Mouse (Mus musculus): ENCODE data around the gene Utp18.
"Not testable (repeated sequence)": the region's sequence is repeated elsewhere in the genome, so short reads cannot be mapped to it uniquely, and the experiment has no call there.

The Utp18 gene

GRCm38 (mm10) chr11:93885572-93886410 lies at the start of gene Utp18, which contains the start of gene Mbtd1:
TSS of gene Utp18 (minus strand) at chr11:93885766.
TSS of gene Mbtd1 (plus strand) at chr11:93885852.
- DNase-seq = peak; percentile 98

GRCm38 (mm10) chr11:93929106-93929505 lies 43.5 kb upstream of the Utp18 start:
- no peak for DNase-seq

GRCm38 (mm10) chr11:93915019-93915418 lies 29.5 kb upstream of the Utp18 start:
- DNase-seq = not testable (repeated sequence)

- no peak for DNase-seq
Observed at GRCm38 (mm10) chr11:93911603-93912002, 26.0 kb upstream of the Utp18 start.

GRCm38 (mm10) chr11:93908829-93909228 lies 23.3 kb upstream of the Utp18 start:
- DNase-seq = no peak

GRCm38 (mm10) chr11:93907839-93908238 lies 22.3 kb upstream of the Utp18 start:
- no peak for DNase-seq

- no peak for DNase-seq
Observed at GRCm38 (mm10) chr11:93906834-93907233, 21.3 kb upstream of the Utp18 start.

GRCm38 (mm10) chr11:93897732-93898131 lies 12.2 kb upstream of the Utp18 start:
- no peak for DNase-seq

- DNase-seq = peak; percentile 24
Observed at GRCm38 (mm10) chr11:93887080-93887447, 1.5 kb upstream of the Utp18 start.

- DNase-seq = peak; percentile 19
Observed at GRCm38 (mm10) chr11:93886411-93887079, 979 bp upstream of the Utp18 start.

GRCm38 (mm10) chr11:93884901-93885571 lies 530 bp downstream of the Utp18 start:
- peak; percentile 66 for DNase-seq

- no peak for DNase-seq
Observed at GRCm38 (mm10) chr11:93884068-93884467, 1.5 kb downstream of the Utp18 start.

- DNase-seq = no peak
Observed at GRCm38 (mm10) chr11:93862638-93863037, 22.9 kb downstream of the Utp18 start.

- no peak for DNase-seq
Observed at GRCm38 (mm10) chr11:93862045-93862623, 23.4 kb downstream of the Utp18 start.

- peak; percentile 3 for DNase-seq
Observed at GRCm38 (mm10) chr11:93861193-93861592, 24.4 kb downstream of the Utp18 start.

GRCm38 (mm10) chr11:93860540-93861172 lies 24.9 kb downstream of the Utp18 start:
- DNase-seq = no peak

GRCm38 (mm10) chr11:93856284-93856955 lies 29.1 kb downstream of the Utp18 start:
- peak; percentile 79 for DNase-seq

- DNase-seq = no peak
Observed at GRCm38 (mm10) chr11:93852546-93852945, 33.0 kb downstream of the Utp18 start.

GRCm38 (mm10) chr11:93847342-93847741 lies 38.2 kb downstream of the Utp18 start:
- DNase-seq = no peak

GRCm38 (mm10) chr11:93835800-93836199 lies 49.8 kb downstream of the Utp18 start:
- no peak for DNase-seq

- DNase-seq = no peak
Observed at GRCm38 (mm10) chr11:93829971-93830370, 55.6 kb downstream of the Utp18 start.

- no peak for DNase-seq
Observed at GRCm38 (mm10) chr11:93829327-93829679, 56.3 kb downstream of the Utp18 start.
